8 mouse cellular contexts compared by ENCODE assay signal in the genomic region with DNA sequence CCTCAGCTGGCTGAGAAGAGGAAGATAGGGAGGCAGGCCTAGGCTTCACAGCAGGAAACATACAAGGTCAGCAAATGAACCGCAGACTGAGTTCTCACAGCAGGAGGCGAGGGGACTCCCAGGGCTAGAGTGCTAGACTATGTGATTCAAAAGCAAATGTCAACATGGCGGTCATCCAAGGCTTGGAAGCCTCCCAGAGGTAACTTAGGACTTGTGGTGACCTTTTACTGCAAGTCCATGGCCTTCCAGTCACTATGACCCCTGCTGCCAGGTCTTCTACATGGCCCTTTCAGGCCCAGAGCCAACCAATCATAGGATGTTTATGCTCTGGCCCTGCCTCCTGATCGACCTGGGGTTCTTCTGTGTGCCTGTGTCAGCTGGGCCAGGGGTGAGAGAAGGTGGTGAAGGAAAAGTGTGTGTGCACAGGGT.
DNase-seq lines count a peak whose midpoint lies in the region; ATAC-seq and TF ChIP-seq lines count a peak whose summit lies in the region.

No protein-coding gene starts in this region.

- H3K36me3 ChIP-seq in liver, embryonic 12.5 days, result no peaks in the 10 kb centered on the region
- no peaks in the 10 kb centered on the region for H3K36me3 ChIP-seq in forebrain, embryonic 11.5 days (ENCODE audit: control insufficient read depth, insufficient read depth, low read length)
- no peaks in the 10 kb centered on the region for H3K36me3 ChIP-seq in forebrain, embryonic 12.5 days (replicated peaks)

- H3K4me1 ChIP-seq in liver, embryonic 12.5 days, result no peaks in the 10 kb centered on the region
- H3K4me1 ChIP-seq in lung, adult 2 months (ENCODE audit: control insufficient read depth, insufficient read depth, low read length), result peaks cover 9% of the 10 kb centered on the region; the same call in 1 of the 2 replicates
- no peaks in the 10 kb centered on the region for H3K4me1 ChIP-seq in forebrain, embryonic 11.5 days (replicated peaks; ENCODE audit: control insufficient read depth, insufficient read depth, low read length)
- H3K4me1 ChIP-seq in forebrain, embryonic 12.5 days, result no peaks in the 10 kb centered on the region

- H3K27ac ChIP-seq in liver, embryonic 12.5 days, result no peak overlapping the region
- no peak overlapping the region for H3K27ac ChIP-seq in forebrain, embryonic 11.5 days (ENCODE audit: low read depth, low read length)
- H3K27ac ChIP-seq in forebrain, embryonic 12.5 days, result no peak overlapping the region

- no peaks in the 10 kb centered on the region for H3K27me3 ChIP-seq in liver, embryonic 12.5 days (replicated peaks)
- H3K27me3 ChIP-seq in forebrain, embryonic 11.5 days (ENCODE audit: control insufficient read depth, insufficient read depth, low read length), result no peaks in the 10 kb centered on the region
- H3K27me3 ChIP-seq in forebrain, embryonic 12.5 days, result no peaks in the 10 kb centered on the region

- H3K9ac ChIP-seq in liver, embryonic 12.5 days, result no peak overlapping the region
- H3K9ac ChIP-seq in forebrain, embryonic 11.5 days (ENCODE audit: low read length), result no peak overlapping the region
- no peak overlapping the region for H3K9ac ChIP-seq in forebrain, embryonic 12.5 days

- H3K4me2 ChIP-seq in liver, embryonic 12.5 days, result no peak overlapping the region
- H3K4me2 ChIP-seq in forebrain, embryonic 11.5 days (ENCODE audit: low read depth, low read length, severe bottlenecking), result no peak overlapping the region
- no peak overlapping the region for H3K4me2 ChIP-seq in forebrain, embryonic 12.5 days

- TF ChIP-seq POLR2A in lung, adult 2 months (IDR thresholded peaks at IDR 0.05; ENCODE audit: borderline replicate concordance, extremely low read depth, low read depth, low read length), result no peak

- H3K9me3 ChIP-seq in liver, embryonic 12.5 days (replicated peaks), result no peaks in the 10 kb centered on the region
- H3K9me3 ChIP-seq in forebrain, embryonic 11.5 days (ENCODE audit: control insufficient read depth, low read length), result no peaks in the 10 kb centered on the region
- no peaks in the 10 kb centered on the region for H3K9me3 ChIP-seq in forebrain, embryonic 12.5 days

- 0 out of 2 replicates have a peak, but pooled peaks have one; percentile 8 for ATAC-seq in liver, embryonic 12.5 days
- no peak for ATAC-seq in forebrain, embryonic 11.5 days (replicated peaks; ENCODE audit: low FRiP score)
- no peak for ATAC-seq in forebrain, embryonic 12.5 days (ENCODE audit: low FRiP score)

- TF ChIP-seq CTCF in lung, adult 2 months (IDR thresholded peaks at IDR 0.05; ENCODE audit: insufficient read depth, low read length), result no peak

- WGBS in liver, embryonic 12.5 days (ENCODE audit: insufficient replicate concordance), result 54% methylated on average over 4 of the region's 4 CpGs
- 30% methylated on average over 4 of the region's 4 CpGs for WGBS in lung, adult 2 months
- WGBS in forebrain, embryonic 11.5 days, result 75% methylated on average over 4 of the region's 4 CpGs
- WGBS in forebrain, embryonic 12.5 days, result 84% methylated on average over 4 of the region's 4 CpGs

- H3K4me3 ChIP-seq in liver, embryonic 12.5 days, result no peak overlapping the region
- H3K4me3 ChIP-seq in lung, adult 2 months (replicated peaks; ENCODE audit: extremely low read depth, low read depth, low read length), result no peak overlapping the region
- H3K4me3 ChIP-seq in forebrain, embryonic 11.5 days (ENCODE audit: low read depth, low read length), result no peak overlapping the region
- H3K4me3 ChIP-seq in forebrain, embryonic 12.5 days (replicated peaks), result no peak overlapping the region

- no peak for DNase-seq in liver
- peak; percentile 17 for DNase-seq in cerebellum, adult 9-10 months
- peak; percentile 53 for DNase-seq in heart, postnatal 4 days
- peak; percentile 57 for DNase-seq in lung, adult 2 months
- DNase-seq in forebrain, embryonic 11.5 days (ENCODE audit: low spot score), result no peak
- no peak for DNase-seq in left cerebral cortex, adult 18-20 months (ENCODE audit: low spot score in 2 of 2)

Comparison
In these comparisons a context has a peak if more than half of its experiments do, and no peak if none do; other contexts are left out.
1. DNase-seq: peak in cerebellum, adult 9-10 months (single experiment), heart, postnatal 4 days (single experiment) and lung, adult 2 months (single experiment); none in liver (single experiment), forebrain, embryonic 11.5 days (single experiment) and left cerebral cortex, adult 18-20 months (0 of 2).